Mouse (Mus musculus) embryo, embryonic 11.5 days (tissue): ENCODE data around the gene Acbd4.

Experiments used
- DNase-seq: peaks from one replicate; pipeline ENCODE4 v3.0.0-alpha.2; 2012; ENCODE audit warnings: low read depth, low spot score

Gene Acbd4

GRCm38 (mm10) chr11:103081631-103082030, 19.9 kb upstream of the Acbd4 start:
- no peak for DNase-seq

- no peak for DNase-seq
These were observed 8.2 kb upstream of the Acbd4 start for GRCm38 (mm10) chr11:103093306-103093705.

GRCm38 (mm10) chr11:103093862-103094833, 7.3 kb upstream of the Acbd4 start:
- DNase-seq, result no peak

GRCm38 (mm10) chr11:103095107-103095670, 6.3 kb upstream of the Acbd4 start:
- DNase-seq, result no peak

GRCm38 (mm10) chr11:103095801-103096200, 5.7 kb upstream of the Acbd4 start:
- no peak for DNase-seq

- DNase-seq, result no peak
These were observed 4.2 kb upstream of the Acbd4 start for GRCm38 (mm10) chr11:103096979-103097894.

GRCm38 (mm10) chr11:103098531-103099190, 2.8 kb upstream of the Acbd4 start:
- DNase-seq, result no peak

DNA sequence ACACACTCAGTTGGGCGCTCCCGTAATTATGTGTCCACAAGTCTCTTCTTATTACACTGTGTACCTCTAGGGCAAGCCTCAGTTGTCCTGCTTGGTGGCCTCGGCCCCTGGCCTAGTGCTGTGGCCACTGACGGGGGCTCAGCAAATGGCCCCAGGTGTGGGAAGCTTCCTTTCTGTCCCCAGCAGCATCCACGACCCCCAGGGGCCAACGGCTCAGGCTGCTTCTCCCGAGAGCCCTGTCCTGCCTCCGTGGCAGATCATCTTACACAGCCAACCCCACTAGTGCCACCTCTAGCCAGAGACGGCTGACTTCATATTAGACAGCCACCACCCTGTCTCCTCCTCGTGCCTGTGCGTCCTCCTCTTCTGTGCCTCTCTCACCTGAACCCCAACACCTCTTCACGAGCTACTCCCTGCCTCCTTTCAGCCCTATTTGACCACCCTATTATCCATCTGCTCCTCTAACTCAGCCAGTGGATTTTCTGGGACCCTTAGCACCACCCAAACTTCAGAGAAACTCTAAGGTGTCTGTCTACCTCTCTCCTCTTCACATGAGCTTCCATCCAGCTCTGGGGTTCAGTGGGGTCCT, 2.0 kb upstream of the Acbd4 start:
- no peak for DNase-seq

GRCm38 (mm10) chr11:103100361-103100760, 1.1 kb upstream of the Acbd4 start:
- no peak for DNase-seq

DNA sequence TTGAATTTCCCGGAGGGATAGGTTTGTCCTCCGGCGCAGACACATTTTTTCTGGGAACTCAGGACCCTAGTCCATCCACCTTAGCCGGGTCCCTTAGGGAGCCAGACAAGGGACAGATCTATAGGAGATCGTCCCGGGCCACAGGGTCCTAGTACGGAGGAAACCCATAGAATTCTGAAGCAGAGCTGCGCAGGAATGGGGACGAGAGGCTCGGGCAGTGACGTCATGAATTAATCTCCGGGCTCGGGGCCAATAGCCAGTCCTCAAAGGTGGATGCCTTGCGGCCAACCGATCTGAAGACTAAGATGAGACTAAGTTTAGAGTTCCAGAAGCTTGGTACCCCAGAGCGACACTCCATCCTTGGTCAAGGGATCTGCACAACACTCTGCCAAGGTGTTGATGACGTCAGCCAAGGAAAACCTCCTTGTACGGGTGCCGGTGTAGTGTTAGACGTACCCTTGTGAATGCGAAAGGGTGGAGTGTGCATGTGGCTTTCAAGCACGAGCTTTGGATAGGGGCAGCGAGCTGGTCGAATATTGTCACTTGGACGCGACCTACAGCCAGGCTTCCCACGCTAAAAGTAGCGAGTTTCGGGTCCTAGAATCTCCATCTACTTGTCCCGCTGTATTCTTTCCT, 502 bp downstream of the Acbd4 start:
- no peak for DNase-seq

DNA sequence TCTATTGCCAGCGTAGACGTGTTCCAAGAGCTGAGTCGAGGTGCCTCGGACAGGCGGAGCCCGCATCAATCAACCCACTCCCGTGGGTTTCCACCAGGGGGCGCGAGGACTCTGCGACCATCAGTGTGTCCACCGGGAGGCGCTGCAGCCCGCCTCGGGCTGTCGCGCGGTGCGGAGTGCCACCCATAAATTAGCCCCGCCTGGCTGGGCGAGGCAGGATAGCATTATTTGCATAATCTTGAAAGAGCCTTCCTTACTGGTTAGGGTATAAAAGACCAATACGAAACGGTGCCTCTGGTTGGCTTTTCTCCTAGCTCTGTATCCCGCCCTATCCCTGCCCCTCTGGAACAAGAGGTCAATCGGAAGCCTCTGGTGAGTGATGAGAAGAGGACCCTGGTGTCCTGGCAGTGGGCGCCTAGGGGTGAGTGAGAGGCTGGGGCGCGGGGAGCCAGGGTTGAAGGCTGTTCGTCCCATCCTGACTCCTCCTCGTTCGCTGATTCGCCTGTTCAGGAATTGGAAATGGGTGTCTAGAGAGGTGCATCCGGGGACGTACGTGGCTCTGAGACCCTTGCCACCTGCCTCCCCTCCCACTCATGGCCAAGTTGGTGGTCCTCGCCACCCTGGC, 1.4 kb downstream of the Acbd4 start:
- peak; percentile 93 for DNase-seq

DNA sequence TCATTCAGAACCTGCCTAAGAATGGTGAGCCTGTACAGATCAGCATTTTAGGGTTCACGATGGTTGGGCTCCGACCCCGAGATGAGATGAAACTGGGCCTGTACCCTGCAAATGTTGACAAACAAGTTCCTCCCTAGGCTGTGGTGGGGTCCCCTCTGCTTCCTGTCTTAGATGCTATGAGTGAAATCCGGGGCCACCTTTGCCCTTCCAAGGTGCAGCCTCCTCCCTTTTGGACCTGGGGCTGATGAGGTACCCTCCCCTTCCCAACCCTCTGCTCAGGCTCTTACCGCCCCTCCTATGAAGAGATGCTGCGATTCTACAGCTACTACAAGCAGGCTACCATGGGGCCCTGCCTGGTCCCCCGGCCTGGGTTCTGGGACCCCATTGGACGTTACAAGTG, 2.1 kb downstream of the Acbd4 start:
- DNase-seq, result no peak

- no peak for DNase-seq
These were observed 3.0 kb downstream of the Acbd4 start for GRCm38 (mm10) chr11:103104469-103104868.

DNA sequence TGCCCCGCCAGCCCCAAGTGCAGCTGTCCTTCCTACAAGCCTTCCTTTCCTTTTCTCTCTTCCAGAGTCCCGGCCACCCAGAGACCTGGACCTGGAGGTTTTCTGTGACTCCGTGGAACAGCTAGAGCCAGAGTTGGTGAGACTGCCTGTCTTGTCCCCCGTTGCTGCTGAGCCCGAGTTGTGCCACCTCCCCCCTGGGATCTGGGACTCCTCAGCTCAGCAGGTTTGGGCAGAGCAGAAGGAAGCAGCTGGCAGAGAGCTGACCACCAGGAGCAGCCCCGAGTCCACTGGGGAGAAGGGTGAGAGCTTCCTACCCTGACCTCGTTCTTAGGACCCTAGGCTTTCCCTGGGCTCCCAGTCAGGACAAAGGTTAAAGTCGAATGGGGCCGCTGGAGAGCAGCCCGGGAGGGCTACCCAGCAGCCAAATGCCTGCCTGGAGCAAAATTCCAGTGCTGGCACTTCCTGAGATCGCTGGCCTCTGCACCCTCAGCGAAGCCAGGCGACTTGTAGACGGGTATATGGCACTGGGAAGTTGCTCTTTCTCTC, 3.8 kb downstream of the Acbd4 start:
- no peak for DNase-seq

DNA sequence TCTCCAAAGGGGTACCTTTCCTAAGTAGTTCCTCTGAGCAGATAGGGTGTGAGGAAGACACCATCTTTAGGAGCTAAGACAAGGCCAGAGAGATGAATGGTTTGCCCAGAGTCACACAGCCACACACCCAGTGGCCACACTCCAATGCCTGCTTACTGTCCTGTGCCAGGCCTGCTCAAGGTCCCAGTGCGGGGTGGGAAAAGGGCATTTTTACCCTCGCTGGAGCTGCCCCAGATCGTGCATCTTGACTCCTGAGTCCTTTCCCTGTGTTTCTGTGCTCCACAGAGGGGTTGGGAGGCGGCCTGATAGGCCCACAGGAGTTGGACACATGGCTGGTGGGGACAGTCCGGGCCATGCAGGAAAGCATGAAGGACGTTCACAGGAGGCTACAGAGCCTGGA, 4.3 kb downstream of the Acbd4 start:
- DNase-seq, result no peak

DNA sequence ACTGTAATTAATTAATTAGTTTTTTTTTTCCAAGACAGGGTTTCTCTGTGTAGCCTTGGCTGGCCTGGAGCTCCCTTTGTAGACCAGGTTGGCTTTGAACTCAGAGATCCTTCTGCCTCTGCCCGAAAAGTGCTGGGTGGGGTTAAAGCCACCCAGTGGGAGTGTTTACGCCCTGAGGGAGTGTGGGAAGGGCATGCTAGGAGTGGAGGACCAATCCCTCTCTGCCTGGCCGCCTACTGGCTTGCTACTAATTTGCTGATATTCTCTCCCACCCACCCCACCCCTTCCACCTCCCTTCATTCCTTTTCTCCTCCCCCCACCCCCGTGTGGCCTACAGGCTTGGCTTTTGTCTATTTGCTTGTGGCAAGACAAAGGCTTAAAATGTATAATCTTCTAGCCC, 4.9 kb downstream of the Acbd4 start:
- no peak for DNase-seq

- no peak for DNase-seq
These were observed 9.8 kb downstream of the Acbd4 start for GRCm38 (mm10) chr11:103111301-103111700.

- no peak for DNase-seq
These were observed 10.5 kb downstream of the Acbd4 start for GRCm38 (mm10) chr11:103111881-103112551.

GRCm38 (mm10) chr11:103112552-103112912, 11.1 kb downstream of the Acbd4 start:
- DNase-seq, result no peak
